Mouse (Mus musculus) forebrain, embryonic 15.5 days (tissue): Measurements from ENCODE around the gene Slc48a1. TPM values are rescaled to one million over a fixed set of nuclear protein-coding genes. Genes with fewer than 3 reads are reported as not detected.
A peak's percentile ranks its signal among the peaks of the same experiment; 100 is the strongest.

Experiments
- ATAC-seq: fragments of 200-750 bp; cut with Nextera tagmentation; replicated peaks from 2 replicates; pipeline ENCODE4 v1.8.0; 2017; ENCODE audit warnings: mild to moderate bottlenecking, moderate TSS enrichment, moderate library complexity
- H3K27ac ChIP-seq: fragments of 300-500 bp; sonication (generic); replicated peaks from 2 replicates; pipeline ENCODE4 v1.5.1; 2015; ENCODE audit warnings: mild to moderate bottlenecking, inconsistent platforms
- H3K27me3 ChIP-seq: fragments of 300-500 bp; sonication (generic); 2 replicates; pipeline ENCODE4 v1.6.1; 2015; ENCODE audit warnings: inconsistent platforms
- H3K36me3 ChIP-seq: fragments of 300-500 bp; sonication (generic); 2 replicates; pipeline ENCODE4 v1.6.1; 2015; ENCODE audit warnings: mild to moderate bottlenecking, inconsistent platforms
- H3K4me1 ChIP-seq: fragments of 300-500 bp; sonication (generic); 2 replicates; pipeline ENCODE4 v1.6.1; 2015; ENCODE audit warnings: inconsistent platforms
- H3K4me2 ChIP-seq: fragments of 300-500 bp; sonication (generic); replicated peaks from 2 replicates; pipeline ENCODE4 v1.6.1; 2015; ENCODE audit warnings: mild to moderate bottlenecking, inconsistent platforms
- H3K4me3 ChIP-seq: fragments of 300-500 bp; sonication (generic); 2 replicates; pipeline ENCODE4 v1.5.1; 2015; ENCODE audit warnings: mild to moderate bottlenecking, inconsistent platforms
- H3K9ac ChIP-seq: fragments of 300-500 bp; sonication (generic); replicated peaks from 2 replicates; pipeline ENCODE4 v1.6.1; 2015; ENCODE audit warnings: mild to moderate bottlenecking, inconsistent platforms
- H3K9me3 ChIP-seq: fragments of 300-500 bp; sonication (generic); 2 replicates; pipeline ENCODE4 v1.6.1; 2016; ENCODE audit warnings: inconsistent platforms
- WGBS: fragments of 180-500 bp; shearing (Covaris S2); methylation state at CpG from one replicate; pipeline ENCODE4 v1.1.7; 2015; ENCODE audit warnings: mixed read lengths; 5-methylcytosine and 5-hydroxymethylcytosine counted together
- polyA plus RNA-seq: library from polyadenylated mRNA; unstranded; fragments of >200 nt; fragmentation: Nextera tagmentation; extraction: Ambion mirVana; gene quantifications from 2 replicates; pipeline ENCODE4 v1.2.1, GENCODE M21; 2015

Slc48a1 gene
- polyA plus RNA-seq, 1 experiment from 2014 or later = 64.9 TPM

DNA sequence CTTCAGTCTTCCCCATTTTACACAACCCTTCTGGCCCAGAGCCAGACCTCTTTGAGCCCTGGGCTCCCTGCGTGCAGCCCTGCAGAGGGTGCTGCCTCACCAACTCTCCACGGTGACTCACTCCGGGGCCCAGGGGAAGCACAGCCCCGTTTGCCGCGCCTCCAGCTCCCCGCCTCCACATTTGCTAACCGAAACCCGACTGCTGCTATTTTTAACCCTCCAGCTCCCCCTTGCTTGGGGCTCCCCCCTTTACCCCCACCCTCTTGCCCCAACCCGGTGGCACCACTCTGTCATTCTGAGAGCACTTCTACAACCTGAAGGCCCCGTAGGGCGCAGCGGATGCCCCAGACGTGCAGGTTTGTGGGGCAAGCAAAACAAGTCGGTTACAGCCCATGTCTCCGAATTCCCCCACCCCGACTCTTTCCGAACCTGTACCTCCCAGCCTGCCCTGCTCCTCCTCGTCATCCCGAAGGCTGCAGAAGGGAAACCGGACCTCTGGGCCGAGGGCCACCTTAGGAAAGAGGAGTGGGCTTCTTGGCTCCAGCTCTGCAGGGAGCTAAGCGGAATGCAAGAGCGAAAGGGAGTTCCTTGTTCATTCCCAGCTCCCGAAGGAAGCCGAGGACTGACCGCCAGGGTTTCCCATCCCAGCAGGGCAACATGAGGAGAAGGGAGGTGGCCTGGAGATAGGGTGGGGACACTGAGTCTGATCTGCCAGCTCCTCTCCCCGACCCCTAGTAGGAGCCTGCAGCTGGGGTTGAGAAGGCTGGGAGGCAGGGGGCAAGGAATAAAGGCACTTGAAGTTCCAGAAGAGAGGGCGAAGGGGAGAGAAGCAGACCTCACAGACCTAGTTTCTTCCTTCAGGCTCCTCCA, 47.0 kb downstream of the Slc48a1 start:
- Histone ChIP-seq H3K27ac (peak overlapping the region; percentile 51; the same call in 1 of the 2 replicates), H3K4me1 (peaks cover 65% of the 10 kb centered on the region), H3K9me3 (no peaks in the 10 kb centered on the region), H3K9ac (peak overlapping the region; percentile 34), H3K4me3 (peak overlapping the region; percentile 10; the same call in 1 of the 2 replicates), H3K27me3 (no peaks in the 10 kb centered on the region), H3K36me3 (no peaks in the 10 kb centered on the region), H3K4me2 (peak overlapping the region; percentile 37)
- peak; percentile 46; the same call in 1 of the 2 replicates for ATAC-seq
- WGBS = 9% methylated on average over 29 of the region's 29 CpGs

DNA sequence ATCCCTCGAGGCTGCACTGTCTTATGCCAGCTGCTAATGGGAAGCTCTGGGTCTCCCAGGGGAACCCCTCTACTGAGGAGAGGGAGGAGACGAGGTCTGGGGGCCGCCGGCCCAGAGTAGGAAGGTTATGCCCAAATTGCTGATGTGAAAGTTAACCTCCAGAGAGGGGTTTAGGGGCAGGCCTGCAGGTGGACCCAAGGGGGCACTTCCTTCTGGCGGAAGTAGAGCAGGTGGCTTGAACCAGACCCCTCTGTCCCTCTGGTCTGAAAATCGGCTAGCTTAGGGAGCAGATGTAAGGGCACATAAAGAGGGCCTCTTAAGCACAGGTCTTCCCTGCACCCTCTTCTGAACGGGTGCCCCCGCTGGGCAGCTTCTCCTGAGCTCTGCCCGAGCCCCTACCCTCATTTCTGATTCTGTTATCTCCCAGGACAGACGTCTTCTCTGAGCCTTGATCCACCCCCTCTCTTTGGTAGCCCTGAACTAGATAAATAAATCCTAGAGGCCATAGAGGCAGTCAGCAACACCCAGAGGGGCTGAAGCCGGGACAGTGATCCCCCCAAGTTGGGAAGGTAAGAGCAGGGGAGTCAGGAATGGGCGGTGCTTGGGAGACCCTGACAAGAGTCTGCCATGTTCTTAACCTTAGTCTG, 47.7 kb downstream of the Slc48a1 start:
- H3K27ac ChIP-seq = no peak overlapping the region

DNA sequence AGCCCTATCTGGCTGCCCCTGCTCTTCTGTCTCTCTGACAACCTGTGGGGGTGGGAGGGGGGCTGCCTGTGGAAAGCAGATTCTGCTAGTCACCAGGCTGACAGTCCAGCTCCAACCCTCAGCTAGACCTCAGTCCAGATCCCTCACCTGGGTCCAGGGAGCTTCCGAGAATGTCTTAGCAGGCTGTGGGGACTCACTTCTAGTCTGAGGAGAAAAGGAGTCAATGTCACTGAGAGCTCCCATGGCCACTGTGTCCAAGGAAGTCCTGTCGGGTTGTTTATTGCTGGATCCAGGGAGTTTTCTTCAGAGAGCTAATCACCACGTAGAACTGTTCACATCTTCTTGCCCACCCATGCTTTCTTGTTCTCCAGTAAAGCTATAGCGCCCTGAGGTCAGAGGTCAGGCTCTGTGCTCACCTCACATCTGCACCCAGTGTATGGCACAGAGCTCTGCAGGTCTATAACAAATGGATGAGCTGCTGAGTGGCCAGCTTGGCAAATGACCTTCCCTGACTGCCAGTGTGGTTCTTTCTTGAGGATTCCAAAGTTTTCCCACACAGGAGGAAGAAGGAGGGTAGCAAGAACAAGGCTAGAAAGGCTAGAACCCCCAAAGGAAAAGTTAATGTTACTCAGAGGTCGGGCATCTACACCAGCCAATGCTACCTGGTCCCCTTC, 48.4 kb downstream of the Slc48a1 start:
- Histone ChIP-seq H3K4me3 (no peak overlapping the region), H3K27ac (no peak overlapping the region), H3K4me1 (peaks cover 68% of the 10 kb centered on the region), H3K9me3 (no peaks in the 10 kb centered on the region), H3K36me3 (no peaks in the 10 kb centered on the region), H3K4me2 (no peak overlapping the region), H3K9ac (no peak overlapping the region), H3K27me3 (no peaks in the 10 kb centered on the region)
- no peak for ATAC-seq
- 75% methylated on average over 5 of the region's 5 CpGs for WGBS

More for the DNA sequence above, 47.7 kb downstream of the Slc48a1 start:
- Histone ChIP-seq H3K4me1 (peaks cover 68% of the 10 kb centered on the region), H3K27me3 (no peaks in the 10 kb centered on the region), H3K9me3 (no peaks in the 10 kb centered on the region), H3K9ac (0 out of 2 replicates have a peak overlapping the region, but pooled peaks have one; percentile 34), H3K4me3 (no peak overlapping the region), H3K36me3 (no peaks in the 10 kb centered on the region), H3K4me2 (no peak overlapping the region; the same call in 1 of the 2 replicates)
- 55% methylated on average over 12 of the region's 12 CpGs for WGBS
- no peak for ATAC-seq

DNA sequence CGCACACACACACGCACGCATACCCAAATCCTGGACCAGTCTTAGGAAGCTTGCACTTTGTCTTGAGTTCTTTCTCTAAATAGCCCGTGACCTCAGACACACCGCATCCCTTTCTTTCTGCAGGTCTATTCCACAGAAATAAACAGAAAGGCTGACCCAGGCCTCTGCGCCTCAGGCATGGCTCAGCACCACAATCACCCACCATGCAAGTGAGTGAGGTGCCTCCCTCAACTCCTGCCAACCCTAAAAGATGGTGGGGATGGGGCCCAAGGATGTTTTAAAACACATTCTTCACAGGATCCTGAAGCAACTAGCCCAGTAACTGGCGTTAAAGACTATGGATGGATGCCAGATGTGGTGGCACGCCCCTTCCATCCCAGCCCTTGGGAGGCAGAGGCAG, 49.1 kb downstream of the Slc48a1 start:
- Histone ChIP-seq H3K4me3 (no peak overlapping the region), H3K9me3 (no peaks in the 10 kb centered on the region), H3K4me1 (peaks cover 74% of the 10 kb centered on the region), H3K36me3 (no peaks in the 10 kb centered on the region), H3K27me3 (no peaks in the 10 kb centered on the region), H3K4me2 (no peak overlapping the region), H3K9ac (no peak overlapping the region), H3K27ac (no peak overlapping the region)
- no peak for ATAC-seq
- WGBS = 84% methylated on average over 8 of the region's 8 CpGs

DNA sequence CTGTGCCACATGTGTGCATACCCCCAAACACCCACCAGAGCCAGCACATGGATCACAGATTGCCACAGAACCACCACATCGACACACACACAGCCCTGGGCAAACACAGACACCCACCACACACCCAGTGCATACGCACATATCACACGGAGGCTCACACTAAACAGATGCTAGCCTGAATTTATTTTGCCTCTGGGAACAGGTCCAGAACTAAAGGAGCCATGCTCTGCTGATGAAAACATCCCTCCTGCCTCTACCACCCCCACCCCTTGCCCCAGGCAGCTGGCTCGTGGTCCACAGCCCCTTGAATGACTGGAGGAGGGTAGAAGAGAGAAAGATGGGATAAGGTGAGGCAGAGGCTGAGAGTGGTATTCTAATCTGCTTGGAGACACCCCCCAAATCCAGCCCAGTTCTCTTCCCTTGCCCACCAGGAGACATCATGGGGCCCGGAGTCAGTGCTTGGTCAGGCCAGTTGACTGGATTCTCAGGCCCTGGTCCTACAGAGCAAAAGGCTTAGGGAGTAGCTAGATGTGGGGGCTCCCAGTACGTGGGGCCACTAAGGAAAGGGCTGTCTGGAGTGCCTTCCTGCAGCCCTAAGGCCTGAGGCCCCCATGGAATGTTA, 50.0 kb downstream of the Slc48a1 start:
- no peaks in the 10 kb centered on the region for H3K36me3 ChIP-seq
- H3K4me2 ChIP-seq = peak overlapping the region; percentile 4
- no peaks in the 10 kb centered on the region for H3K9me3 ChIP-seq
- peak overlapping the region; percentile 36 for H3K27ac ChIP-seq
- peaks cover 69% of the 10 kb centered on the region for H3K4me1 ChIP-seq
- H3K9ac ChIP-seq = no peak overlapping the region; the same call in 1 of the 2 replicates
- no peaks in the 10 kb centered on the region for H3K27me3 ChIP-seq
- ATAC-seq = no peak
- no peak overlapping the region for H3K4me3 ChIP-seq
- 46% methylated on average over 6 of the region's 6 CpGs for WGBS

DNA sequence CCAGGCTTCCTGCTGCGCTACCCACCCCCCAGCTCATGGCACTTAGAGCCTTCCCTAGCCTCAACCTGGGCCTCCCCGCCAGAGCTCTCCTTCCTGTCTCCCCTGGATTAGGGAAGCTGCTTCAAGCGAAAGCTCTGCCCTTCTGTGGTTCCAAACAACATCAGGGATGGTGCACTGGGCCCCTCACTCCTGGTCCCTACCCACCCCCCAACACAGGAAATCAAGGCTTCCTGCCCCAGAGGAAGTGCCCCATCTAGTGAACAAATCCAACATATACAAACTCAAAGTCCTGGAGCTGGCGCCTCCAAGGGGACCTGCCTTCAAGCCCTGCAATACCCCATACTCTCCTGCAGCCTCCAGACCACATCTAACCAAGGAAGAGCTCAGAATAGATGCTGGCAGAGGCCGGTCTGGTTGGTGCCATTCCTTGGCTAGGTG, 50.6 kb downstream of the Slc48a1 start:
- H3K27me3 ChIP-seq = no peaks in the 10 kb centered on the region
- H3K9me3 ChIP-seq = no peaks in the 10 kb centered on the region
- no peak for ATAC-seq
- 69% methylated on average over 5 of the region's 5 CpGs for WGBS
- no peak overlapping the region for H3K4me3 ChIP-seq
- peaks cover 63% of the 10 kb centered on the region for H3K4me1 ChIP-seq
- H3K27ac ChIP-seq = peak overlapping the region; percentile 36; the same call in 1 of the 2 replicates
- no peaks in the 10 kb centered on the region for H3K36me3 ChIP-seq
- 0 out of 2 replicates have a peak overlapping the region, but pooled peaks have one; percentile 52 for H3K4me2 ChIP-seq
- H3K9ac ChIP-seq = no peak overlapping the region

DNA sequence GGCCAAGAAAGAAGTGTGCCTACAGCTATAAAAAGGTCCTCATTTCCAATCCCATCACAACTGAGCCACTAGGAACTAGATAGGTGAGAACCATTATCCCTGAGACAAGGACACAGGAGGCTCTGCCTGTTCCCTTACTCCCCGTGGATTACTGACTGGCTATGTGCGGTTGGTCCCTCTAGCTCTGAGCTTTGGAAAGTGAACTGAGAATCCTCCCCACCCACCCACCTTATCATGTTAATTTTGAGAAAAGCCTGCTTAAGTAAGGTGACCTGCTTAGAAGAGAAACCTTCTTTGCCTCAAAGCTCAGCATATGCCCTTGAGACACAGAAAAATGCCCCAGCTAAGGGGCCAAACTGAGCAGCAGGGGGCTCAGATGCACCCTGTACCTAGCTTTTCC, 51.1 kb downstream of the Slc48a1 start:
- Histone ChIP-seq H3K27ac (0 out of 2 replicates have a peak overlapping the region, but pooled peaks have one; percentile 24), H3K9me3 (no peaks in the 10 kb centered on the region), H3K4me3 (peak overlapping the region; percentile 67), H3K4me2 (peak overlapping the region; percentile 52), H3K27me3 (no peaks in the 10 kb centered on the region), H3K4me1 (peaks cover 58% of the 10 kb centered on the region), H3K9ac (0 out of 2 replicates have a peak overlapping the region, but pooled peaks have one; percentile 92), H3K36me3 (no peaks in the 10 kb centered on the region)
- no peak for ATAC-seq
- WGBS = 64% methylated on average over 2 of the region's 2 CpGs

DNA sequence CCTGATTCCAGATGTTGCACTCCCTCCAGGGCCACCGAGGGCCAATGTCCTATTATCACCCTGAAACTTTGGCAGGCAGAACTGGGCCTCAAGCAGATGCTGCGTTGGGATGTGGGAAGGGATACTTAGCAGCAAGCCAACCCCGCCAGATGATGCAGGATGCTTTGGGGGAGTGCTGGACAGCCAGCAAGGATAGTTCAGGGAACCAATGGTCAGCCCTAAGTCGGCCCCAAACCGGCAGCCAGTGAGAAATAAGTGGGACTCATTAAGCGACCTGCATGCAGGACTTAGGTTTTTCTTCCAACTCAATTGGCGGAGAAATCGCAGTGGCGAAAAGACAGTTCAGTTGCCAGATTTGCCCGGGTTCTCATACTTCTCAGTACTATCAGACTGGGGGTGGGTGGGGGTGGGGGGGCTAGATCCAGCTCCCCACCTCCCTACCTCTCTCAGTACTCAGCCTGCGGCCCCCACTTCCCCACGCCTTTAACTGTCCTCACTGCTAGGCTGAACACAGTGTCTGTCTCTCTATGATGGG, 52.0 kb downstream of the Slc48a1 start:
- Histone ChIP-seq H3K9ac (peak overlapping the region; percentile 92), H3K27ac (peak overlapping the region; percentile 89), H3K9me3 (no peaks in the 10 kb centered on the region), H3K36me3 (no peaks in the 10 kb centered on the region), H3K4me1 (peaks cover 49% of the 10 kb centered on the region), H3K4me3 (peak overlapping the region; percentile 67), H3K4me2 (peak overlapping the region; percentile 52), H3K27me3 (no peaks in the 10 kb centered on the region)
- no peak for ATAC-seq
- WGBS = 12% methylated on average over 12 of the region's 12 CpGs

DNA sequence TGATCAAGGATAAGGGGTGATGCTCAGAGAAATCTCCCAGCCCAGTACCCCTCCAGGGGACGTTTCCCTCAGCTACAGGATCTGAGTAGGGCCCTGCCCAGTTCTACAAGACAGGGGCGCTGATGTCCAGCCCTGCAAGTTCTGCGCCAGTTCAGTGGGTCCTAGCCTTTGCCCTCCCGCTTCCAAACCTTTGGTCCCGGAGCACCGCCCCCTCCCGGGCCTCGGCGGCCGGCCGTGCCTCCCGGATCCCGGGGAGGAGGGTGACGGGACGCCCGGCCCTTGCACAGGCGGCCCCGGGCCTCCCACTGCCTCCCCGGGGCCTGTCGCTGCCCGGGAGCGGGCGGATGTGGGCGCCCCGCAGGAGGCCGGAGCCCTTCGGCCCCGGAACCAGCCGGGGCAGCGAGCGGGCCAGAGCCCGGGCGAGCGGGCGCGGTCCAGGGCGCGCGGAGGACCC, 52.5 kb downstream of the Slc48a1 start:
- ATAC-seq = peak; percentile 51
- WGBS = 0% methylated on average over 26 of the region's 39 CpGs
- Histone ChIP-seq H3K9me3 (no peaks in the 10 kb centered on the region), H3K36me3 (no peaks in the 10 kb centered on the region), H3K4me3 (peak overlapping the region; percentile 67), H3K27ac (peak overlapping the region; percentile 89), H3K27me3 (no peaks in the 10 kb centered on the region), H3K4me2 (peak overlapping the region; percentile 52), H3K9ac (peak overlapping the region; percentile 92), H3K4me1 (peaks cover 44% of the 10 kb centered on the region)

DNA sequence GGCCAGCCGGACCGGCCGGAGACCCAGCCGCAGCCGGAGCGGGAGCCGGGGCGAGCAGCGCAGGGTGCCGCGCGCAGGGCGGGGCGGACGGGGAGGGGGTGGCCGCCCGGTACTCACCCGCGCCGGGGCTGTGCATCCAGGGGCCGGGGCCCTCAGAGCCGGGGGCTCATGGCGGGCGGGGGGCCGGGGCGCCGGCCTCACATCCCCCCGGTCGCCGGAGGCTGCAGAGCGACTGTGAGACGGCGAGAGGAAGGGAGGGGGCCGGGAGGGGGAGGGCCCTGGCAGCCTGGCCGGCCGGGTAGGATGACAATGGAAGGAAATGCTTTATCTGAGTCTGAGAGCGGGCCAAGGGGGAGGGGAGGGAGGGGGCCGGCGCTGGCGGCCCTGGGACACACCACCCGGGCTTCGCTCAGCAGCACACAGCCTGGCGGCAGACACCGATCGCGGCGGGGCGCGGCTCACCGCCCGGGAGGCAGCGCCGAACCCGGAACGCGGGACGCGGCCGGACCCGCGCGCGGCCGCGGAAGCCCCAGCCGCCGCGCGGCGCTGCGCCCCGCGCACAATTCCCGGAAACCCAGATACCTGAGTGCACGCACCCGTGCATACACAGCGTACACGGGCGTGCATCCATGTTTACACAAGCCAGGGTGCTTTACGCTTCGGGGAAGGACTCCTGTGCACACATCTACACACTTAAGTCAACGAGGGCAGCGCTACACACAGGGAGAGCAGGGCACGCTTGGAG, 53.1 kb downstream of the Slc48a1 start:
- Histone ChIP-seq H3K27me3 (no peaks in the 10 kb centered on the region), H3K4me1 (peaks cover 43% of the 10 kb centered on the region), H3K4me3 (peak overlapping the region; percentile 67), H3K9ac (peak overlapping the region; percentile 92), H3K4me2 (peak overlapping the region; percentile 52), H3K36me3 (no peaks in the 10 kb centered on the region), H3K27ac (peak overlapping the region; percentile 89), H3K9me3 (no peaks in the 10 kb centered on the region)
- under 1% methylated on average over 65 of the region's 84 CpGs for WGBS
- peak; percentile 81 for ATAC-seq
